Mouse (Mus musculus): ENCODE measurements around the gene Btbd35f18.
"Not testable (repeated sequence)": the region's sequence is repeated elsewhere in the genome, so short reads cannot be mapped to it uniquely, and the experiment has no call there.

Gene Btbd35f18

DNA sequence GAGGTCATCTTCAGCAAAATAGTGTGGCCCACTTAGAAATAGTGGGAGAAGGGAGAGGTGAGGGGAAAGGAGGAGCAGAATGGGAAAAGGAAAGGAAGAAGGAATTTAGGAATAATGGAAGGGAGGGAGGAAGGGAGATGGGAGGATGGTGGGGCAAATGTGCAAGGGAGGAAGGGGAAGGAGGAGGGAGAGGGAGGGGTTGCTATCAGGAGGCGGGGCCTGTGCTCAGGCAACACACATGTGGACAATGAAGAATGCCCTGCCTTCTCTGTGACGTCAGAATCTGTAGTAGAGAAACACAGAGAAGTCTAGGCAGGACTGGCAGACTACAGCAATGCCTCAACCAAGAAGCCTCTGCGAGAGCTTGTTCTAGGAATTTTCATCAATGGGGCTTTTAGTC is at the start of gene Btbd35f18:
Gene Btbd35f18, plus strand, starts transcription at position 301 of the 400 bp plus-strand sequence.
- DNase-seq, result not testable (repeated sequence)

Measured in cerebellum, adult 18-20 months (tissue).